Mouse (Mus musculus) neutrophil, adult 83 days (primary cell): ENCODE data around the gene Sh3gl1. TPM values are rescaled to one million over a fixed set of nuclear protein-coding genes. Genes with fewer than 3 reads are reported as not detected.

ENCODE experiments used
- total RNA-seq, 2 experiments: library from RNA; stranded (reverse); gene quantifications; one replicate each; pipeline ENCODE4 v1.2.4; 2023

The Sh3gl1 gene
- 10 to 100 TPM; 56.9 to 59.5 TPM for total RNA-seq

DNA sequence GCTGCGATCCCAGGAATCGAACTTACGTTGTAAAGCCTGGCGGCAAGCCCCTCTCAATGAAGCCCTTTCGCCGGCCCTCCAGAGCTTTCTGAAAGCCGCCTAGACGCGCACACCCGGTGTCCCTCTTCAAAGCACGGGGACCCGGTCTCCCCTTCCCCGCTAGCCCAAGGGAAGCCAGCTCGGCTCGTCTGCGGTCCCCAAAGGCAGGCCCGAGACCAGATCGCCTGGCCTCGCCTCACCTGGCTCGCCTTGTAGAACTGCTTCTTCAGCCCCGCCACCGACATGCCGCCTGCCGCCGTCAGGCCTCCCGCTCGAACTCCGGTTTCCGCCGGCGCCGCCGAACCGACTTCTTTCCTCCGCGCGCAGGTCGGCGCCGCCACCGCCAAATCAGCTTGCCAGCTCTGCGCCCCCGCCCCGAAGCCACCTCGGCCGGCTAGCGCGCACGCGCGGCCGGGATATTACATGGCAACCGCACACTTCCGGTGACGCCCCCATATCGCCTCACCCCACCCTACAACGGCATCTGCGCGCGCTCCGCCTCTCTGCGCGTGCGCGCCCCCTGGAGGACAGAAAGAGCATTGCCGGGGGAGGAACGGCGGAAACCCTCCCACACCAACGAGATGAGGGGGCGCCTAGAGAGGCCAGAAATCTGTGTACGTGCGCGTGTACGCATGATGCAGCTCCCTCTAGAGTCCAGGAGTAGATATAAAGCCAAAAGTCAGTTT, at the start of gene Sh3gl1:
TSS of gene Sh3gl1 (minus strand) at position 460 of the 725 bp plus-strand sequence.

GRCm38 (mm10) chr17:56078880-56079795, 42.7 kb upstream of the Sh3gl1 start, which contains the start of gene Hdgfl2:
Hdgfl2 (plus strand) TSS chr17:56079634.

DNA sequence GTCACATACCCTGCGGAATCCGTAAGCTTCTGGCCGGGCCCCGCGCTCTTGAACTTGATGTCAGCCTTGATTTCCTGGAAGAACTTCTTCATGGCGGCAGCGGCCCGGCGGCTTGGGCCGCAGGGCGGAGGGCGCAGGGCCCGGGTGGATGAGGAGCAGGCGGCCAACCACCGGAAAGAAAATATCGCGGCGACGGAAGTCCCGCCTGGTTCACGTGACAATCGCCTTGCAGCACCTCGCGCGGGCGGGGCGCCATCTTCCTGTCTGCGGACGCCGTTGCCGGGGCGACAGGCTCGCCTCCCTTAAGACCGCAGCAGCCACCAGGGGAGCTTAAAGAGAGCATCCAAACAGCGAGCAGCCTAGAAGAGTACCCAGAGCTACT, 38.4 kb upstream of the Sh3gl1 start, which contains the start of gene Ubxn6:
TSS of gene Ubxn6 (minus strand) at position 202 of the 382 bp plus-strand sequence.

DNA sequence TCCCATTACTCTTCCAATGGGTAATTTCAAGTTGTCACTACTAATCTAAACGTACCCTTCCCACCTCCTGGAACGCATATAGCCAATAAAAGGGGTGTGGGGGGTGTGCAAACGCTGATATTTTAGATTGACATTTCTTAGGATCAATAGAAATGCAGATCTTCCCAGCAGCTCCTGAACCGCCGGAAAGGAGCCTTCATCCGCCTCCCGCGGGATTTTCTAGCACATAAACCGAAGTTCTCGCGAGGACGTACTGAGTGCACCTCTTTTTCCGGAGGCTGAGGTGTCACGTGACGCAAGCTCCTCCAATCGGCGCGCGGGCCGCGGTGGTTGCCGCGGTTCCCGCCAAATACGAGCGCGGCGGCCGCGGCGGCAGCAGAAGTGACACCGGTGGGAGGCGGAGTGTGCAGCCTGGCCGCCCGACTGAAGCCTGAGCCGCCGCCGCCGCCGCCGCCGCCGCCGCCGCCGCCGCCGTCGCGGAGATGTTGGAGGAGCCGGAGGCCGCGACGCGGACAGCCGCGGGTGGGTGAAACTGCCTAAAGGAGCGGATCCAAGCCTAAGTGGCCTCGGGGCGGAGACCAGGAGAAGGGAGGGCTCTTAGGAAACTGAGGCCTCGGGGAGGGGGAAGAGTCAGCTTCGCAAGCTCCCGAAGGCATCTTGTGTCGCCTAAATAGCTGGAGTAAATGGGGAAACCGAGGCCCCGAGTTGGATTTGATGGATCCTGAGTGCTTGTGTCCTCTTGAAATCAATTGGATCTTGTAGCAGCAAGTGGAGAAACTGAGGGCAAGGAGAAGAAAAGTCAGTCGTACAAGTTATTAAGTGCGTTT, 3.8 kb upstream of the Sh3gl1 start, which contains the start of gene Chaf1a:
TSS of gene Chaf1a (plus strand) at position 410 of the 827 bp plus-strand sequence.

DNA sequence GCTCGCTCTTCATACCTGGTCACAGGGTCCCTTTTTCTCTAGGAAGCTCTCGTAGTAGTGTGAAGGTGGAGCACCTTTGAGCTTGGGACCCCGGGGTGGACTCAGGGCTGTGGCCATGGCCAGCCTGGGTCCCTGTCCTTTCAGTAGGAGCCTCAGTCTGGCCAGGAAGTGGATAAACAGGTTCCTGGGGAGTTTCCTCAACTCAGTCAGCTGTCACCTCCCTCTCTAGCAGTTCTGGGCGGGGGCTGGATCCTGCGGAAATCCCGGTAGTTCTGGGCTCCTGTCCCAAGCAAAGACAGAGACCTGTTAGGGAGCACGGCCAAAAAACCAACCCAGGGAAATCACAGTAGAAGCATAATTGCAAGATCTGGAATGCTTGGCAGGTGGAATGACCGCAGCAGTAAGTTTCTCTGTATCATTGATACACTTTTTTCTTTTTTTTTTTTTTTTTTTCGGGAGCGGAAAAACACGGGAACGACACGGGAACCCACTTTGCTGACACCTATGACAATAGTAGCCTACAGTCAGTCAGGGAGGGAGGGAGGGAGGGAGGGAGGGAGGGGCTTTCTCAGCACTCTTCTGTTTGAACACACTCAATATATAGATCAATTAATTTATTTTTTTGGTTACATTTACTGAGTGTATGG, 30.9 kb downstream of the Sh3gl1 start, which contains the start of the genes Stap2 and Mpnd:
TSS of gene Stap2 (minus strand) at position 170 of the 647 bp plus-strand sequence.
TSS of gene Mpnd (plus strand) at position 297 of the 647 bp plus-strand sequence.

GRCm38 (mm10) chr17:55986030-55986961, 50.1 kb downstream of the Sh3gl1 start, which contains the start of gene Fsd1:
Fsd1 (plus strand) TSS chr17:55986509.

GRCm38 (mm10) chr17:55969966-55970891, 66.2 kb downstream of the Sh3gl1 start, which contains the start of gene Shd:
Shd (plus strand) TSS chr17:55970467.

Other genes starting within 250 kb of the Sh3gl1 start
- 1 to 10 TPM; 2.2 to 3.1 TPM for gene Zfp119a, start 157.7 kb downstream of the Sh3gl1 start, total RNA-seq
- gene Zfp959, start 144.5 kb downstream of the Sh3gl1 start, total RNA-seq: 1 to 10 TPM; 5.9 to 8.4 TPM
- 1 to 10 TPM; 3.8 to 4.2 TPM for gene Zfp119b, start 87.1 kb downstream of the Sh3gl1 start, total RNA-seq
- 100 to 1,000 TPM; 139 to 149 TPM for gene Ebi3, start 84.0 kb downstream of the Sh3gl1 start, total RNA-seq
- 10 to 100 TPM; 21.2 to 21.7 TPM for gene Yju2, start 77.5 kb downstream of the Sh3gl1 start, total RNA-seq
- gene Shd, start 66.2 kb downstream of the Sh3gl1 start, total RNA-seq: 1 to 10 TPM in 1 of 2 experiments, under 1 TPM in 1; 0.94 to 1.2 TPM
- gene Fsd1, start 50.1 kb downstream of the Sh3gl1 start, total RNA-seq: not detected
- gene Stap2, start 31.1 kb downstream of the Sh3gl1 start, total RNA-seq: 1 to 10 TPM; 1.2 to 1.4 TPM
- 10 to 100 TPM; 33.3 to 34.0 TPM for gene Mpnd, start 30.9 kb downstream of the Sh3gl1 start, total RNA-seq
- 10 to 100 TPM; 20.0 to 29.1 TPM for gene Chaf1a, start 3.8 kb upstream of the Sh3gl1 start, total RNA-seq
- 10 to 100 TPM; 24.1 to 29.2 TPM for gene Ubxn6, start 38.4 kb upstream of the Sh3gl1 start, total RNA-seq
- gene Hdgfl2, start 43.0 kb upstream of the Sh3gl1 start, total RNA-seq: 10 to 100 TPM; 49.3 to 54.5 TPM
- gene Plin4, start 73.2 kb upstream of the Sh3gl1 start, total RNA-seq: under 1 TPM; 0.28 to 0.49 TPM
- gene Plin5, start 81.0 kb upstream of the Sh3gl1 start, total RNA-seq: 1 to 10 TPM in 1 of 2 experiments, under 1 TPM in 1; 0.94 to 1.9 TPM
- 100 to 1,000 TPM; 184 to 229 TPM for gene Lrg1, start 85.4 kb upstream of the Sh3gl1 start, total RNA-seq
- gene Sema6b, start 103.7 kb upstream of the Sh3gl1 start, total RNA-seq: 1 to 10 TPM; 5.7 to 5.8 TPM
- gene Tnfaip8l1, start 125.8 kb upstream of the Sh3gl1 start, total RNA-seq: 1 to 10 TPM; 2.2 to 2.3 TPM
- gene Mydgf, start 147.3 kb upstream of the Sh3gl1 start, total RNA-seq: 10 to 100 TPM; 30.2 to 32.1 TPM
- 10 to 100 TPM; 34.8 to 38.4 TPM for gene Dpp9, start 182.3 kb upstream of the Sh3gl1 start, total RNA-seq
- 10 to 100 TPM; 13.9 to 14.6 TPM for gene Fem1a, start 220.2 kb upstream of the Sh3gl1 start, total RNA-seq
- gene Ticam1, start 240.2 kb upstream of the Sh3gl1 start, total RNA-seq: 10 to 100 TPM; 12.9 to 13.2 TPM